Mouse (Mus musculus): Measurements from ENCODE around the gene Pla2g16.
A peak's percentile ranks its signal among the peaks of the same experiment; 100 is the strongest.

DNA sequence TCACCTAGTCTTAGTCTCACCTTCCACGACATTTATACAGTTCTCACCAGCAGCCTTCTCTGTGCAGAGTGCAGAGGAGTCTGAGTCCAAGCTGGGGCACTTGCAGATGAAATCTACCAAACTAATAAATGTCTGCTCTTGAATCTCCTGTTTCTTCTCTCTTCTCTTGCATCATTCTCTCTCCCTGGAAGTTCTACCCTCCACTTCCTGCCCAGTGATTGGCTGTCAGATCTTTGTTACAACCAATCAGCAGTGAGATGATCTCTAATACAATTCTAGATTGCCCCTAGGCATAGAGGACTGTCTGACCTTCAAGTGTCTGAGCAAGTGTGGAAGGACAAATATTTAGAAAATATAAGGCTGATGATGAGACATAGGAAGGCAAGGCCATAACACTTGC is 18.9 kb downstream of the Pla2g16 start:
- TF ChIP-seq POLR2A (IDR thresholded peaks at IDR 0.05; ENCODE audit: insufficient read length, low read depth) (peak; percentile 29), MAX (IDR thresholded peaks at IDR 0.05; ENCODE audit: low read depth) (no peak), USF1 (IDR thresholded peaks at IDR 0.05; ENCODE audit: low read depth) (no peak)

All from myocyte (in vitro differentiated cells).